Mouse (Mus musculus) lung, embryonic 14.5 days (tissue): ENCODE measurements at regions not wholly inside any gene's neighbourhood (a gene's known extent, or its start where the extent isn't known, plus 50 kb on each side); places are given as distances from the start of the nearest gene placed in this dataset.

Experiments used
- ATAC-seq: fragments of 200-750 bp; cut with Nextera tagmentation; 2 replicates; pipeline ENCODE4 v1.8.0; 2017; ENCODE audit warnings: mild to moderate bottlenecking, moderate TSS enrichment, moderate library complexity; ENCODE audit not compliant: insufficient read depth
- DNase-seq: peaks from one replicate; pipeline ENCODE4 v3.0.0-alpha.2; 2015
- H3K27ac ChIP-seq: fragments of 300-500 bp; sonication (generic); 2 replicates; pipeline ENCODE4 v1.5.1; 2014; ENCODE audit warnings: low read depth, mild to moderate bottlenecking, moderate library complexity
- H3K27me3 ChIP-seq: fragments of 300-500 bp; sonication (generic); 2 replicates; pipeline ENCODE4 v1.6.1; 2014; ENCODE audit warnings: low read length, control low read depth; ENCODE audit not compliant: insufficient read depth
- H3K36me3 ChIP-seq: fragments of 300-500 bp; sonication (generic); 2 replicates; pipeline ENCODE4 v1.6.1; 2014; ENCODE audit warnings: control low read depth; ENCODE audit not compliant: insufficient read depth
- H3K4me1 ChIP-seq: fragments of 300-500 bp; sonication (generic); 2 replicates; pipeline ENCODE4 v1.6.1; 2014; ENCODE audit warnings: antibody characterized with exemption, control low read depth; ENCODE audit not compliant: insufficient read depth
- H3K4me2 ChIP-seq: fragments of 300-500 bp; sonication (generic); 2 replicates; pipeline ENCODE4 v1.6.1; 2014; ENCODE audit warnings: mild to moderate bottlenecking
- H3K4me3 ChIP-seq: fragments of 300-500 bp; sonication (generic); 2 replicates; pipeline ENCODE4 v1.5.1; 2014; ENCODE audit warnings: low read depth, low read length
- H3K9ac ChIP-seq: fragments of 300-500 bp; sonication (generic); 2 replicates; pipeline ENCODE4 v1.6.1; 2014
- H3K9me3 ChIP-seq: fragments of 300-500 bp; sonication (generic); 2 replicates; pipeline ENCODE4 v1.6.1; 2016; ENCODE audit warnings: low read depth, low read length, control low read depth
- CTCF ChIP-seq: IDR thresholded peaks from 2 replicates; pipeline ENCODE4 v1.5.1; 2016; ENCODE audit warnings: antibody characterized with exemption, low read depth
- WGBS: fragments of 180-500 bp; shearing (Covaris S2); extraction: QIAGEN DNeasy Blood & Tissue Kit; methylation state at CpG from one replicate; pipeline ENCODE4 v1.1.7; 2014; 5-methylcytosine and 5-hydroxymethylcytosine counted together

DNA sequence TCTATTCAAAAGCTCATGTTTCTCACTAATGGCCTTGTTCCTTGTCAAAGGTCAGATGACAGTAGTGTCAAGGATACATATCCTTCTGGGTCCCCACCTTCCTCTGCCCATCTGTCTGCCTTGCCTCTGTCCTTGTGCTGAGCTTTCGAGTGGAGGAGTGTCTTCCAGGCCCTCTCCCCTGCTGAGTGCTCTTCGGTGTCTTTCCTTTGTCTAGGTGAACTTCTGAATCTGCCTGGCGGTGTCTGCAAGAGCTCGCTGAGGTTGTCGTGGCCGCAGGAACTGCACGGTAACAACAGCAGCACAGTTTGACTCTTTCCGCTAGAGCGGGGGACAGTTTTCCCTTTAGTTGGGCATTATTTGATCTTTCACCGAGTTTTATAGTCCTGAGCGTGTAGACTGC lies 111.7 kb downstream of the Kif26a start:
- Histone ChIP-seq H3K9ac (no peak overlapping the region), H3K9me3 (no peaks in the 10 kb centered on the region), H3K27me3 (no peaks in the 10 kb centered on the region), H3K27ac (no peak overlapping the region), H3K4me2 (no peak overlapping the region), H3K4me1 (no peaks in the 10 kb centered on the region), H3K36me3 (no peaks in the 10 kb centered on the region), H3K4me3 (no peak overlapping the region)
- DNase-seq (no peak), ATAC-seq (no peak)
- WGBS = 61% methylated on average over 11 of the region's 11 CpGs
- no peak for TF ChIP-seq CTCF

DNA sequence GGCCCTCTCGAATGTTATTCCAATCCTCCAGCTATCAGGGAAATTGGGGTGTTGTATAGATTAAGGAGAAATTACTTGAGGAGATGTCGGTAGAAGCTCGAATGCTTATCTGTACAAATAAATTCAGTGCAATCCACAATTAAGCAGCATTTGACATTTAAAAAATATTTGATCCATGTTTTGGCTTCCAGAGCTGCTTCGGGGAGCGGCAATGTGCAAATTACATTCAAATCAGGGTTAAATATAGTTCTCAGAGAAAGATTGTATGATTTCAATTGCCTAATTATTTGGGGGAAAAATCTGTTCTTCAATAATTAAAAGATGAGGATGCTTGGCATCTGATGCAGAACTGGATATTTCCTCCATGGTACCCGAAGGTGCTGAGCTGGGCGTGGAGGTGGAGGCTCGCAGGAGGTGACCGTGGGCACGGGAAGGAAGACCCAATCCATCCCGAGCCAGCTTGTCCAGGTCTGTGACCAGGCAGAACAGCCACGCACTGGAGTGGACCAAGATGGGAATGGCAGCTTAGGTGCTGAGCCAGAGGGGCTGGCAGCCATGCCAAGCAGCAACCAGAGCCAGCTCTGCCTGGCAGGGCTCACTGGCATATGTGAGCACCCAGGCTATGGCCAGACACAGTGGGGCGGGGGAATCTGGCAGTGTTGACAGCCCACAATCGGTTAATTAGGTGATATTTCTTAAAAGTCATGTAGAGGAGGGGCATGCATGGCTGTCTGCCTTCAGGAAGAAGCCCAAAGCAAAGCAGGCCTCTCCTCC lies 117.5 kb downstream of the Kif26a start:
- no peak for DNase-seq
- H3K27me3 ChIP-seq = no peaks in the 10 kb centered on the region; the same call in 1 of the 2 replicates
- no peaks in the 10 kb centered on the region for H3K36me3 ChIP-seq
- H3K4me1 ChIP-seq = no peaks in the 10 kb centered on the region
- ATAC-seq = no peak
- TF ChIP-seq CTCF = no peak
- no peaks in the 10 kb centered on the region for H3K9me3 ChIP-seq
- no peak overlapping the region for H3K9ac ChIP-seq
- H3K27ac ChIP-seq = no peak overlapping the region
- 67% methylated on average over 14 of the region's 14 CpGs for WGBS
- H3K4me2 ChIP-seq = no peak overlapping the region
- no peak overlapping the region for H3K4me3 ChIP-seq

DNA sequence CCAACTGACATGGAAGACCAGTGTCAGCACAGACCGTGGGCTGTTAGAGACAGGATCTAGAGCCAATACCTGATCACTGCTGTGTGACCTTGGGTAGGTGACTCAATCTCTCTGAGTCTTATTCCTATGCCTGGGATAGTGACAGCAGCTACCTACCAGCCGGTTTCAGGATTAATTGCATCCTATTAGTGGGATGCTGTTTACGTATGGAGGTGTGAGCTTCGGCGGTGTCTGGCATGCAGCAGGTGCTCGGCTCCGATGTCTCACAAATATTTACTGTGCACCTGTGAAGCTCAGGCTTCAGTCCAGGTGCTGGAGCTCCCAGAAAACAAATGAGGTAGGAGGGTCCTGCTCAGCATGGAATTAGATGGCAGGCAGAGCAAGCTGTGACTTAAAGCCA lies 118.2 kb downstream of the Kif26a start:
- H3K4me1 ChIP-seq = no peaks in the 10 kb centered on the region
- H3K36me3 ChIP-seq = no peaks in the 10 kb centered on the region
- H3K4me3 ChIP-seq = no peak overlapping the region
- ATAC-seq (no peak), DNase-seq (no peak)
- no peaks in the 10 kb centered on the region; the same call in 1 of the 2 replicates for H3K27me3 ChIP-seq
- no peak overlapping the region for H3K4me2 ChIP-seq
- no peak overlapping the region for H3K27ac ChIP-seq
- no peak for TF ChIP-seq CTCF
- 55% methylated on average over 7 of the region's 7 CpGs for WGBS
- no peaks in the 10 kb centered on the region for H3K9me3 ChIP-seq
- no peak overlapping the region for H3K9ac ChIP-seq

DNA sequence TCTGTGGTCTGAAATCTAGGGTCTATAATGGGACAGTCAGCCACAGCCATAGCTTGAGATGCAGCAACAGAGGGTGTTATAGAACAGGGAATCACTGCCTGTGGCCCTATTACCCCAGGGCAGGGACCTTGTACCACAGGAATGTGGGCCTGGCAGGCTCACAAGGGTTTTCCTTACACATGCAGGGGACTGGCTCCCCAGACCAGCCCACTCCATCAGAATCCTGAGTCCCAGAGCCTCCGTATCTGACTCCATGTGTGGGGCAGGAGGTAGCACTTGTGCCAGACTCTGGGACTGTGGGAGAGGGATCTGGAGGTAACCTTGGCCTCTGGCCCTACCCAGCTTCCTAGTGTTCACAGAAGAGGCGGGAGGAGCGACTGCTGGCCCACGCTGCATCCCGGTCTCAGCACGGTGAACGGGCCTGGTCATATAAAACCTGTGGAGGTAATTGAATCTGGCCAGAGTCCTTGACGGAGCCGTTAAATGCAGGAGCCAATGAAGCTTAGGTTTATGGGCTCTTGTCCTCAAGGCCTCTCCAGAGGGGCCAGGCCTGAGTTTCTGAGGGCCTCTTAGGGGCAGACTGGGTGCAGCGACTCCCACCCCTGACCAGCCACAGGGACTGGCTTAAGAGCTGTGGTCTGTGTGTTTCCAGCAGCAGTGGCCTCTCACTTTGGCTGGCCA lies 119.4 kb downstream of the Kif26a start:
- TF ChIP-seq CTCF = no peak
- DNase-seq (no peak), ATAC-seq (no peak)
- no peak overlapping the region for H3K27ac ChIP-seq
- no peaks in the 10 kb centered on the region for H3K9me3 ChIP-seq
- H3K4me1 ChIP-seq = no peaks in the 10 kb centered on the region
- H3K4me2 ChIP-seq = no peak overlapping the region
- no peaks in the 10 kb centered on the region for H3K36me3 ChIP-seq
- no peaks in the 10 kb centered on the region; the same call in 1 of the 2 replicates for H3K27me3 ChIP-seq
- no peak overlapping the region for H3K9ac ChIP-seq
- WGBS = 67% methylated on average over 10 of the region's 10 CpGs
- H3K4me3 ChIP-seq = no peak overlapping the region

DNA sequence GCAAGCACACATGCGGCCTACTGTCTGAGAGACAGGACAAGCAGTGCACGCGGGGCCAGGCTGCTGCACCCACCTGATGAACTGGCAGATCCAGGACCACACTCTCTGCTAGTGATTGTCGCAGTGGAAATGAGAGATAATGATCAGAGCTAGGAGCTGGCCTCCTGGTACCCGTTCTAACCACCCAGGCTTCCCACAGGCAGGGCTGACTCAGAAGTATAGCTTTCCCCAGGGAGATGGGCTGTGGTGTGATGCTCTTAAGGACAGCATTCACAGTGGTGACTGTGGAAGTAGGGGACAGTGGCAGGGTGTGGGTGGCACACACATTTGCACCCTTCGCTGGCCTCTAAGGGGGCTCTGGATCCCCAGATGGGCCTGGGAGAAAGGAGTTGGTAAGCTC lies 128.0 kb downstream of the Kif26a start:
- no peak for ATAC-seq
- 76% methylated on average over 6 of the region's 6 CpGs for WGBS
- TF ChIP-seq CTCF = no peak
- Histone ChIP-seq H3K9ac (no peak overlapping the region), H3K9me3 (no peaks in the 10 kb centered on the region), H3K4me3 (no peak overlapping the region), H3K27me3 (no peaks in the 10 kb centered on the region), H3K4me1 (no peaks in the 10 kb centered on the region), H3K36me3 (no peaks in the 10 kb centered on the region), H3K27ac (no peak overlapping the region), H3K4me2 (no peak overlapping the region)
- DNase-seq = no peak

DNA sequence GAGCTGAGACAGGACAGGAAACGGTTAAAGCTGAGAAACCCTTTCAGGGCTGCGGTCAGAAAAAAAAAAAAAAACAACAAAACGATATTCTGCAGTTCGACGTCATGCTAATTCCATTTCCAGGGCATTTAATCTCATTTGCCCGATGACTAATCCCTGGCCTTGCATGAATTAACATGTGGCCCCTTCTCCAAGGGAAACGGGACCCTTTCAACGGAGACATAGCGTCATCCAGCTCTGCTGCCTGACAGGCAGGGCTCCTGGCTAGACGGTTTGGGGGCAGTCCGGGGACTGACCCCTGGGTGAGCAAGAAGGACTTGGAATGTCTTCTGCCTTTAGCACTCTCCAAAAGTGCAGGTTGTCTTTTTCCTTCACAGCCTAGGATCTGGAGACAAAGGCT lies 128.7 kb downstream of the Kif26a start:
- WGBS = 28% methylated on average over 11 of the region's 11 CpGs
- H3K27ac ChIP-seq = no peak overlapping the region
- H3K9ac ChIP-seq = no peak overlapping the region
- no peak for DNase-seq
- H3K9me3 ChIP-seq = no peaks in the 10 kb centered on the region
- H3K4me3 ChIP-seq = no peak overlapping the region
- H3K36me3 ChIP-seq = no peaks in the 10 kb centered on the region
- no peak overlapping the region for H3K4me2 ChIP-seq
- H3K4me1 ChIP-seq = no peaks in the 10 kb centered on the region
- H3K27me3 ChIP-seq = no peaks in the 10 kb centered on the region
- no peak for TF ChIP-seq CTCF
- no peak for ATAC-seq

DNA sequence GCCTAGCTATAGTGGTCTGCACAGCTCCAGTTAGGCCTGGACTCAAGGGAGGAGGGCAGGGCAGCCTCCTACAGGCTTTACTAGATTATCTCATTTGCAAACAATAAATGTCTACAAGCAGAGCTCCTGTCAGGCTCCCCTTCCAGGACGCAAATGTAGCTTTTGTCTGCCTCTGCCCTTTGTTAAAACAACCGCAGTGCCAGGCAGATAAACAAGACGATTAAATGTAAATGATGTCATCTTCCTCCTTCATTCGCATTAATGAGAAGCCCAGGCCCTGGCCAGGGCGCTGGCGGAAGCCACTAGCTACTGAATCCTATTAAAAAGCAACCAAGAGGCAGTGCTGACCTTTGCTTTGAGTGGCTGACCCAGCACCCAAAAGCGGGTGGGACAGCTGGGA lies 130.6 kb downstream of the Kif26a start:
- no peaks in the 10 kb centered on the region for H3K9me3 ChIP-seq
- no peak overlapping the region for H3K4me2 ChIP-seq
- DNase-seq (peak; percentile 32), ATAC-seq (no peak)
- H3K4me1 ChIP-seq = no peaks in the 10 kb centered on the region
- no peak overlapping the region for H3K9ac ChIP-seq
- H3K27ac ChIP-seq = no peak overlapping the region
- TF ChIP-seq CTCF = no peak
- WGBS = 27% methylated on average over 7 of the region's 7 CpGs
- H3K36me3 ChIP-seq = no peaks in the 10 kb centered on the region
- H3K4me3 ChIP-seq = no peak overlapping the region
- H3K27me3 ChIP-seq = no peaks in the 10 kb centered on the region
